ENCODE assay signal across 16 mouse cellular contexts in the genomic region with DNA sequence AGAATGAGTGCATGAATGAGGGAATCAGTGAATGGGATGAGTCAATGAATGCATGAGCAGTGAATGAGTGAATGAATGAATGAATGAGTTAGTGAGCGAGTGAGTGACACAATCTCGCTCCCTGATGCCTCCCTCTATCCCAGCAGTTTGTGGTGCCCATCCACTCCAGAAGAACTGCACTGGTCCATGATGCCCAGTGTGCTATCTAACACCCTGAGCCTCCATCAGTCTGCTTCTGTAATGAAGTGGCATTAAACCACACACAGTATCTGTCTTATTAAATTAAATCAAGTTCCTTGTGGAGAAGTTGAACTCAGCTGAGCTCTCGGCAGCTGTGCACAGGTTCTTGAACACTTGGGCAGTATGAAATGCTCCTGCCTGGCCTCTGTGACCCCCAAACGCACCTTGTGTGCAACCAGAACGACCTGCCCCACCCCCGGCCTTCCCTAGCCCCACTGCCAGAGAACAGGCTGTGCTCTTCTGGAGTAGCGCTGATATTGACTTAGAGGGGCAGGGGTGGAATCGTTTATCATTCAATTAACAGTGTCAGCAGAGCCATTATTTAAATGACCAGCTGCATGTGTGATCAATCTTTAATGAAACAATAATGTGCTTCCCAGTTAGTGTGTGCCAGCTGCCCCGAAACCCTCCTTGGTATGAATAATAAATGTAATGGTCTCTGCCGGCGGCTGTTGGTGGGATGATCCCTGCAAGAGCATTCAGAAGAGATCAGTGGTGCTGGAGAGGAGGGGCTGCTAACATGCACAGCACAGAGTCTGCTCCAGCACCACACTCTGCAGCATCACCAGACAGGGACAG. TPM values are rescaled to one million over a fixed set of nuclear protein-coding genes. Genes with fewer than 3 reads are reported as not detected.
DNase-seq lines count a peak whose midpoint lies in the region; ATAC-seq lines count a peak whose summit lies in the region.
"Had no signal": no experiment of that assay in that cellular context is flagged by ENCODE, and none has a peak within 500 bp of the region (broad histone marks: within the 10 kb centered on the region; RNA-seq: fewer than 3 reads in every experiment).

No protein-coding gene starts in this region.

- peaks cover 30% of the 10 kb centered on the region for H3K4me1 ChIP-seq in embryonic facial prominence, embryonic 10.5 days
- H3K4me1 ChIP-seq in hindbrain, embryonic 15.5 days (replicated peaks) = peaks cover 31% of the 10 kb centered on the region

- no peak overlapping the region for H3K4me3 ChIP-seq in embryonic facial prominence, embryonic 10.5 days
- H3K4me3 ChIP-seq in hindbrain, embryonic 15.5 days = no peak overlapping the region
- H3K4me3 ChIP-seq: gastrocnemius, adult 2 months; heart, embryonic 10.5 days; left cerebral cortex, adult 2 months; limb, embryonic 13.5 days had no signal

- H3K4me2 ChIP-seq in hindbrain, embryonic 15.5 days = 0 out of 2 replicates have a peak overlapping the region, but pooled peaks have one; percentile 5
- H3K4me2 ChIP-seq: limb, embryonic 13.5 days had no signal

- no peak overlapping the region for H3K27ac ChIP-seq in embryonic facial prominence, embryonic 10.5 days (replicated peaks)
- H3K27ac ChIP-seq in hindbrain, embryonic 15.5 days (replicated peaks) = peak overlapping the region; percentile 37
- H3K27ac ChIP-seq: gastrocnemius, adult 2 months; heart, embryonic 10.5 days; left cerebral cortex, adult 2 months; limb, embryonic 13.5 days had no signal

- peak; percentile 22 for DNase-seq in embryo, embryonic 10 days (ENCODE audit: low spot score)
- DNase-seq in embryonic facial prominence, embryonic 10.5 days (ENCODE audit: low spot score) = peak; percentile 31
- DNase-seq in neural tube, embryonic 10.5 days (ENCODE audit: extremely low spot score, low spot score) = peak; percentile 37
- DNase-seq in spleen, adult 12 weeks (ENCODE audit: low spot score) = no peak
- DNase-seq in heart, postnatal 10 days = no peak
- DNase-seq in frontal cortex, postnatal 36 days (ENCODE audit: low spot score in 2 of 2) = no peak
- DNase-seq in thymus, postnatal 25 days = no peak
- DNase-seq: cerebellum, adult 11-12 months; gastrocnemius, adult 2 months; heart, postnatal 4 days; kidney, adult 2 months; thymus, adult 2 months had no signal

- H3K36me3 ChIP-seq in embryonic facial prominence, embryonic 10.5 days (replicated peaks) = no peaks in the 10 kb centered on the region
- H3K36me3 ChIP-seq in hindbrain, embryonic 15.5 days = no peaks in the 10 kb centered on the region
- H3K36me3 ChIP-seq: limb, embryonic 13.5 days had no signal

- H3K9me3 ChIP-seq in embryonic facial prominence, embryonic 10.5 days = peaks cover 4% of the 10 kb centered on the region; the same call in 1 of the 2 replicates
- H3K9me3 ChIP-seq in hindbrain, embryonic 15.5 days = no peaks in the 10 kb centered on the region
- H3K9me3 ChIP-seq: heart, embryonic 10.5 days had no signal

- 55% methylated on average over 11 of the region's 11 CpGs for WGBS in embryonic facial prominence, embryonic 10.5 days
- WGBS in hindbrain, embryonic 15.5 days = 29% methylated on average over 11 of the region's 11 CpGs

- H3K27me3 ChIP-seq in embryonic facial prominence, embryonic 10.5 days (replicated peaks; ENCODE audit: low read depth, poor library complexity, severe bottlenecking) = no peaks in the 10 kb centered on the region
- H3K27me3 ChIP-seq in hindbrain, embryonic 15.5 days = no peaks in the 10 kb centered on the region

- H3K9ac ChIP-seq in hindbrain, embryonic 15.5 days = no peak overlapping the region
- H3K9ac ChIP-seq: limb, embryonic 13.5 days had no signal

- peak; percentile 64 for ATAC-seq in hindbrain, embryonic 15.5 days (ENCODE audit: low FRiP score, low read depth)

- intact Hi-C loops in heart, postnatal 10 days (cut with DNase I) = no loop called here

RNA-seq across cellular contexts. Expression of gene Fcnb, which starts 33.0 kb away (rescaled TPM):
- not detected in 2 replicates for polyA plus RNA-seq in embryonic facial prominence, embryonic 10.5 days (2016; fragmentation: Nextera tagmentation; extraction: Ambion mirVana)
- not detected in 2 replicates for polyA plus RNA-seq in hindbrain, embryonic 15.5 days (2015; fragmentation: Nextera tagmentation; extraction: Ambion mirVana)
- not detected for total RNA-seq in heart, postnatal 10 days (2021)
- total RNA-seq: gastrocnemius, adult 2 months; heart, postnatal 4 days; left cerebral cortex, adult 2 months had no signal
- polyA plus RNA-seq: heart, embryonic 10.5 days; kidney, adult 2 months; limb, embryonic 13.5 days had no signal

Comparison
In these comparisons a context has a peak if more than half of its experiments do, and no peak if none do; other contexts are left out.
1. DNase-seq: peak in embryo, embryonic 10 days (single experiment), embryonic facial prominence, embryonic 10.5 days (single experiment) and neural tube, embryonic 10.5 days (single experiment); none in spleen, adult 12 weeks (single experiment), heart, postnatal 10 days (0 of 2), frontal cortex, postnatal 36 days (0 of 2) and thymus, postnatal 25 days (single experiment).